Comparison of ENCODE assay signal across 8 mouse cellular contexts in genomic region chr3:154806626-154807025, GRCm38 (mm10).
DNase-seq lines count a peak whose midpoint lies in the region; ATAC-seq and TF ChIP-seq lines count a peak whose summit lies in the region.

No protein-coding gene starts in this region.

- no peaks in the 10 kb centered on the region for H3K9me3 ChIP-seq in heart, embryonic 12.5 days (replicated peaks)

- H3K9ac ChIP-seq in heart, embryonic 12.5 days, result no peak overlapping the region

- H3K4me1 ChIP-seq in heart, embryonic 12.5 days (replicated peaks), result peaks cover 25% of the 10 kb centered on the region

- WGBS in heart, embryonic 12.5 days, result 45% methylated on average over 7 of the region's 7 CpGs

- peak; percentile 76 for ATAC-seq in heart, embryonic 12.5 days (ENCODE audit: insufficient number of reproducible peaks, low FRiP score)

- intact Hi-C loops in left cerebral cortex, postnatal 14 days (cut with DNase I), result no loop called here

- no peak overlapping the region for H3K4me3 ChIP-seq in heart, embryonic 12.5 days
- no peak overlapping the region for H3K4me3 ChIP-seq in myocyte

- no peaks in the 10 kb centered on the region for H3K79me2 ChIP-seq in myocyte (ENCODE audit: control insufficient read depth, insufficient read depth)

- no peaks in the 10 kb centered on the region for H3K36me3 ChIP-seq in heart, embryonic 12.5 days
- no peaks in the 10 kb centered on the region for H3K36me3 ChIP-seq in myocyte (ENCODE audit: control insufficient read depth, insufficient read depth)

- H3K27ac ChIP-seq in heart, embryonic 12.5 days (ENCODE audit: poor library complexity, severe bottlenecking), result no peak overlapping the region

- TF ChIP-seq POLR2A in myocyte (IDR thresholded peaks at IDR 0.05; ENCODE audit: insufficient read length, low read depth), result no peak

- H3K4me2 ChIP-seq in heart, embryonic 12.5 days, result no peak overlapping the region
- peak overlapping the region; percentile 34 for H3K4me2 ChIP-seq in myocyte (ENCODE audit: low read depth)

- H3K27me3 ChIP-seq in heart, embryonic 12.5 days (replicated peaks), result no peaks in the 10 kb centered on the region
- no peaks in the 10 kb centered on the region for H3K27me3 ChIP-seq in myocyte (ENCODE audit: control insufficient read depth, insufficient read depth, insufficient read length)

- no peak overlapping the region for H3ac ChIP-seq in myocyte (ENCODE audit: control insufficient read depth, insufficient read length)

- DNase-seq in kidney, postnatal 10 days, result peak; percentile 13
- no peak for DNase-seq in kidney, adult 9 months
- peak; percentile 70 to 88 for DNase-seq in left cerebral cortex, postnatal 14 days (ENCODE audit: low spot score in 2 of 2)
- DNase-seq in thymus, postnatal 25 days, result no peak
- no peak for DNase-seq in urinary bladder, postnatal 14 days (ENCODE audit: low spot score)
- DNase-seq in urinary bladder, postnatal 36 days (ENCODE audit: low spot score in 2 of 2), result no peak

TF ChIP-seq in myocyte, 11 proteins besides CTCF, POLR2A, EP300 and RAD21:
- TF ChIP-seq MYOG (IDR thresholded peaks at IDR 0.05; ENCODE audit: control insufficient read depth in 1 of 3, insufficient read depth in 1 of 3, insufficient read length in 2 of 3, low read depth in 2 of 3) (peak in 2 of 3 experiments; percentile 42), E2F4 (IDR thresholded peaks at IDR 0.05; ENCODE audit: insufficient read depth) (no peak), POLR2AphosphoS2 (IDR thresholded peaks at IDR 0.05; ENCODE audit: insufficient read length, low read depth) (no peak), TCF12 (IDR thresholded peaks at IDR 0.05; ENCODE audit: insufficient read depth, poor library complexity, severe bottlenecking) (no peak), TCF3 (IDR thresholded peaks at IDR 0.05; ENCODE audit: insufficient read length, low read depth) (no peak), MYOD1 (IDR thresholded peaks at IDR 0.05; ENCODE audit: control insufficient read depth in 1 of 3, insufficient read length in 2 of 3, low read depth in 2 of 3) (peak in 2 of 3 experiments; percentile 29 to 62)

Comparison
In these comparisons a context has a peak if more than half of its experiments do, and no peak if none do; other contexts are left out.
1. DNase-seq: peak in kidney, postnatal 10 days (single experiment) and left cerebral cortex, postnatal 14 days (2 of 2); none in kidney, adult 9 months (single experiment), thymus, postnatal 25 days (single experiment), urinary bladder, postnatal 14 days (single experiment) and urinary bladder, postnatal 36 days (0 of 2).